Mouse (Mus musculus): Measurements from ENCODE around the gene Ankef1. TPM values are rescaled to one million over a fixed set of nuclear protein-coding genes. Genes with fewer than 3 reads are reported as not detected.

The Ankef1 gene
- not detected in 2 replicates for polyA plus RNA-seq (2015; fragmentation: Nextera tagmentation; extraction: Ambion mirVana)

DNA sequence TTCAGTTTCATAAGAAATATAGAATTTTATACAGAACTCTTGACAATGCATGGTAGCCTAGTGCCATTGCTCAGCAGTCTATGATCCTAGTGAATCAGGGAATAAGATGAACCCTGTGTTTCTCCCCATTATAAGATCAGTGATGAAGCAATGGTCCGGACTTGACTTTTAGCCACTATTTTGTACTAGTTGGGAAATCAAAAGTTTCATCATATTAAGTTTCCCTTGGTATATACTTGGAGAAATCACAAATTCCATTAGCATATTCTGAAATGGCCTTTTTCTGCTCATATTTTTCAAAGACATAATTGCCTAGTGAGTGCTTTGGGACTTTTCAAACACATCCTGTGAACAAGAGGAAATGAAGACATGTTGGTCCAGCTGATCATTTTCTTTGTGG lies at the start of gene Ankef1:
Ankef1 (plus strand) TSS at position 260 of the 400 bp plus-strand sequence.

Other genes starting within 250 kb of the Ankef1 start
- 0.04 TPM in 1 of 2 replicates, not detected in the other for gene Pak7, start 113.9 kb upstream of the Ankef1 start, polyA plus RNA-seq (2015; fragmentation: Nextera tagmentation; extraction: Ambion mirVana)
- 0.28 and 0.63 TPM in 2 replicates for gene Snap25, start 211.5 kb downstream of the Ankef1 start, polyA plus RNA-seq (2015; fragmentation: Nextera tagmentation; extraction: Ambion mirVana)